Mouse (Mus musculus): ENCODE data around the gene Ntrk2.
A peak's percentile ranks its signal among the peaks of the same experiment; 100 is the strongest.

The Ntrk2 gene

DNA sequence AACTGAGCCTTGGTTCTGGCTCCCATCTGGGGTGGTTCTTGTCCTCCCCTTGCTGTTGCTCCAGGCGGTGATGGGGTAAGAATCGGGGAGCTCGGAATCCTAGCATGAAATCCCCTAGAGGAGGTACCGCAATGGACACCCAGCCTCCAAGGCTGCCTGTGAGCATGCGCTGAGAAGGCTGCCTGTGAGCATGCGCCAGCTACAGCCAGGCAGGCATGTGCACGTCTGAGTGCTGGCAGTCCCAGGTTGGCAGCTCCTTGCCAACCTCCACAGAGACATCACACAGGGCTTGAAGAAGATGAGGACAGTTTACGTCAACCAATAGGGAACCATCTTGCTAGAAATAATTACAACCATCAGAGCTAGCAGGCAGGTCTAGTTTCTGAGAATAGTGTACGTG is 37.5 kb downstream of the Ntrk2 start:
- peak; percentile 23 for DNase-seq (ENCODE audit: low spot score)

DNA sequence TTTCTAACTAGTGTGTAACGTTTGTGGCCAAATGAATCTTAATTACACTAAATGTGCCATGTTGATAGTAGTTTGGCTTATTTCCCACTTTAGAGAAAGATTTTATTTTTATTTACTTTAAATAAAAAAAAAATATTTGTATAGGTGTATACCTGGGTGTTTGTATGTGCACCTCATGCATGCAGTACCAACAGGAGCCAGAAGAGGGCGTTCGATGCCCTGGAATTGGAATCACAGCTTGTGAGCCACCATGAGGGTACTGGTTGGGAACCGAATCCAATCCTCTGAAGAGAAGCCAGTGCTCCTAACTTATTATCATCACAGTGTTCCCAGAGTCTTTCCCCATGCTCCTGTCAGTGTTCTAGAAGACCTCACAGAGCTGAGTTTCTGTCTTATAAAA is 42.2 kb downstream of the Ntrk2 start:
- peak; percentile 30 for DNase-seq (ENCODE audit: low spot score)

DNA sequence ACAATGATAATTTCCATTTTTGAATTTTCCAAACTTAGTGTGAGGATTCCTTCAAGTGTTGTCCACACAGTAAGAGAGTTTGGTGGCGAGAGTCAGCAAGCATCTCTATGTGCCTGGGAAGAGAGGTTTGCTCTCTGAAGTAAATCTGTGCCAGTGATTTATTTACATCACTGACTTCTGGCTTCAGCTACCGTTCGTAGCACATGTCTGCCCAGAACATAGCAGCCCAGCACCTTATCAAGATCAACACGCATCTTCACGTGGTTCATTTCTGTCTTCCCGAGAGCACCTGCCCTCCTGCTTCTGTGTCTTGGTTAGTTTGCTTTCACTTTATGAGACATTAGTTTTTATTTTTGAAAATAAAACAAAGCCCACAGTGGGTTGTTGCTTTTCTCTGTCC is 47.3 kb downstream of the Ntrk2 start:
- no peak for DNase-seq (ENCODE audit: low spot score)

DNA sequence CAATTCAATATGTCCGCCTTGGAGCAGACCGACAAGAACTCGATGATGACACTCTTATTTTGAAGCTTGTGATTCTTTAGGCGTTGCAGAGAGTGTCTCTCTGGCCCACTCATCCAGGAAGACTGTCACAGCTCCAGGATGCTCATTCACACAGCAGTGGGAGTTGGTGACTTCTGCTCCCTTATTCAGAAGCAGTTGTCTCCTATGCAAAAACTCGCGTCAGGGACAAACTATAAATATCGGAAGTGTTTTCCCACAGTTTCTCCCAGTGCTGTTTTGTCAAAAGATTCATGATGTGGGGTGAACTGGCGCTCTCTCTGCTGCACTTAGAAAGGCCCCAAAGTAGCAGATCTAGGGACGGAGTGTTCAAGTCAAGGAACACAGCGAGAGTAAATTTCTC is 59.9 kb downstream of the Ntrk2 start:
- DNase-seq (ENCODE audit: low spot score): no peak

DNA sequence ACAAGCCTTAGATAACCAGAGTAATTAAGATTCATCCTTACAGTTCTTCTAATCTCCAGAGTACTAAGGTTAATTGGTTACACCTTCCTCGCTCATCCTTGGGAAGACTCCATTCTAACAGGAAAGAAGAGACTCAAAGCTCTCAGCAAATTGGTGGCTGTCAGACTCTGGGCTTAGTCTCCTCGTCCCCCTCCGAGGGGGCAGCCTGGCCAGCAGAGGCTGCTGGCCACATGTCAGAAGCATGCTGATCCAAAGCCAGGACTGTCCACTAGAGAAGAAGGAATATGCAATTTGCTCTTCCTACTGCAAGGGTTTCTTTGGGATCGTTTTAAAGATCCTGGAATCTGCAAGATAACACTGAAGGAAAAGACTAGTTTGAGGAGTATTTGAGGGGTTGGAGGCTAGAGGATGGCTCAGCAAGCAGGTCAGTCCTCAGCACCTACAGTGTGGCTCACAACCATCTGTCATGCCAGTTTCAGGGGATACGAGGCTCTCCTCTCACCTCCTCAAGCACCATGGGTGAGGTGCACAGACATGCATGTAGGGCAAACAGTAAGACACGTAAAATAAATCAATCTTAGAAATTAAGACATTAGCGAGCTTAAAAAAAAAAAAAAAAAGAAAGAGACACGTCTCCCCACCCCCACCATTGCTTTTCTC is 60.5 kb downstream of the Ntrk2 start:
- DNase-seq (ENCODE audit: low spot score): no peak

DNA sequence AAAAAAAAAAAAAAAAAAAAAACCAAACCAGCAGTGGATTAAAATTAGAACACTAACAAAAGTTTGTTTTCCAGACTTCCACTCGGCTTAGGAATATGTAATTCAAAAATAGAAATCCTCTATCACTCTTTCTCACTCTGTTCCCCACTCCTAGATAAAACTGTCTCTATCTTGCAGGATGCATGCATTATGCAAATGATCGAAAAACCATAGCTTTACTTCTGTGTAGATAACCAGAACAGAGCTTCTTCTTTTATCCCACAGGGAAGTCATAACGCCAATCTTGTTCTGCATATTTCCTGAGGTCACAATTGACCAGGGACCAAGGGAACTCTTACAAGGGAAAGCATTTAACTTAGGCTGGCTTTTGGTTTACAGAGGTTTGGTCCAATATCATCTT is 76.1 kb downstream of the Ntrk2 start:
- no peak for DNase-seq (ENCODE audit: low spot score)

DNA sequence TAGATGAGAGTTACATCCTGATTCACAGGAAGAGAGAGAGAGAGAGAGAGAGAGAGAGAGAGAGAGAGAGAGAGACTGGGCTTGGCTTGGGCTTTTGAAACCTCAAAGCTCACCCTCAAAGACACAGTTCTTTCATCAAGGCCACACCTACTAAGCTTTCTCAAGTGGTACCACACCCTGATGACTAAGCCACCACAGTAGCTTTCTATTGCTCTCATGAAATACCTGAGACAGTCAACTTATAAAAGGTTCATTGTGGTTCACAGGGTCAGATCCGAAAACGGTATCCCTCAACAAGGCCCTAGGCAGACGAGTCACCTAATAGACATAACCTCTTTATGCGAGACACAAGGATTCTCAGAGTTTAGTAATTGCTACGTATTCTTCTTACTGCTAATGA is 76.5 kb downstream of the Ntrk2 start:
- no peak for DNase-seq (ENCODE audit: low spot score)

DNA sequence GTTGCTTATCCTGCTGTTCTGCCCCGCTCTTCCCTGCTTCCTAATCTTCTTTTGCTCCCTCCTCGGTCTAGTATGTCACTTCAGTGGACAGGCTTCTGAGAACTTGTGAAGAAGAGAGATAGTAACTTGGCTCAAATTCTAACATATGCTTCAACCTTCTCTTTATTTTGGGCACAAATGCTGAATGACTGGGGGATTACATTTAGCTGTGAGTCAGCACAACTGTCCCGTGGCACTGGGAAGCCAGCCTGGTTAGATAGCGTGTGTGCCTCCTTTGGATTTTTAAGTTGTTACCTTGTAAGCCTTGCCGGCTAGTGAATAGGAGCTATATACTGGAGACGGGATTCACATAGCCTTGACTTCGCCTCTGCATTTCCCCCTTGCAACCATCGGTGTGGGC is 79.7 kb downstream of the Ntrk2 start:
- no peak for DNase-seq (ENCODE audit: low spot score)

DNA sequence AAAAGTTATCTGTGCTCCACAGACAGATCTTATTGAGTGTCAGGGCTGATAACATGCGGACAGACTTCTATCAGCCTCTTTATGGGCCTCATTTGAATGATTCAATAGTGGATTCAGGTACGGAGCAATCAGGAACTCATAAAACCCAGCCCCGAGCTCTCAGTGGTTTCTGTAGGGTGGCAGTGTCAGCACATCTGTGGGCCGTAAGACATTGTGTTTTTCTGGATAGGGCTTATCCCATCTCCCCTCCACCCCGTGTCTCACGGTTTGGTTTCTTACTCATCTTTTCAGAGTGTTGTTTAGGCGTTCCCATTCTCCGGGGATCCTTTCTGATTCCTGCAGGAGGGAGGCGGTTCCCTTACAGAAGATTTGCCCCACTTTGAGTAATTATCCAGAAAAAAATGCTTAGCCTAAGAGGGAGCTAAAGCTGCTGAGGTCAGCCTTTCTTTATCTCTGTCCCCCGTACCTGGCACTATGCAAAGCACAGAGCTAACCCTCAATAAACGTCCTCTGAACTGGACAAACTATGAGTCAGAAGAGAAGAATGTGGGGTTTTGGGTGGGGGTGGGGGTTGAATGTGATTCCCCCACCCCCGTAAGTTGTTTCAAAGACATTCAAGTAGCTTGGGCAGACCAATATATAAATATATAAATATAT is 90.0 kb downstream of the Ntrk2 start:
- no peak for DNase-seq (ENCODE audit: low spot score)

DNA sequence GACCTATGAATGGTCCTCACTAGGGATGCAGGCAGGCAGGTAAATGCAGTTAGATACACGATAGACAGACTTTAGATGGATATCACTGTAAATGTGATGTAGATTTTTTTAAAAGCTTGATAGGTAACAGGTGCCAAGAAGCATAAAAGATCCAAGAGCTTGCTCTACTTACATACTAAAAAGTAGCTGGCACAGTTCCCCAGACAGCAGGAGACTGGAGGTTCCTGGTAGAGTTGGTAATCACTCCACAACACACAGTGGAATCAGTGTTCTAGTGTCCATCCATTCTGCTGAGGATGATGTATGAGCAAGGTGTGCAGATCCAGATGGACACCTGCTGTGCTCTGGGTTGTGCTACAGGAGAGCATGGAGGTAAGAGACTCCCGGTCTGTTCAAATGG is 93.0 kb downstream of the Ntrk2 start:
- no peak for DNase-seq (ENCODE audit: low spot score)

DNA sequence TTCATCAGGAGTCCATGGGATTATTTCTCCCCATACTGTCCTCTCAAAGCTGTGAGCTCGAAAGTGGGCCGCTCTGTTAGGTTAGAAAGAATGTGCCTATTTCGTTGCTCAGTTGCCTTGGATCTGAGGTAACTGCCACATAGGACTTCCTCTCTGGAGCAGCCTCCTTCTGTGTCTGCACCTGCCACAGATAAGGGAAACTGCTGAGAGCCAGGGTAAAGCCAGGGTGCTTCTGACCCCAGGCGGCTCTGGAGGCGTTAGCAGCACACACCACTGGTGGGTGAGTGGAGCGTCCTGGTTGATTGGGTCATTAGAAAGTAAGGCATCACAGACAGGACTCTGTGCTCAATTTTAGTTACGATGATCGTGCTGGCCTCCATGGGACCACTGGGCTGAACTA is 95.9 kb downstream of the Ntrk2 start:
- DNase-seq (ENCODE audit: low spot score): no peak

DNA sequence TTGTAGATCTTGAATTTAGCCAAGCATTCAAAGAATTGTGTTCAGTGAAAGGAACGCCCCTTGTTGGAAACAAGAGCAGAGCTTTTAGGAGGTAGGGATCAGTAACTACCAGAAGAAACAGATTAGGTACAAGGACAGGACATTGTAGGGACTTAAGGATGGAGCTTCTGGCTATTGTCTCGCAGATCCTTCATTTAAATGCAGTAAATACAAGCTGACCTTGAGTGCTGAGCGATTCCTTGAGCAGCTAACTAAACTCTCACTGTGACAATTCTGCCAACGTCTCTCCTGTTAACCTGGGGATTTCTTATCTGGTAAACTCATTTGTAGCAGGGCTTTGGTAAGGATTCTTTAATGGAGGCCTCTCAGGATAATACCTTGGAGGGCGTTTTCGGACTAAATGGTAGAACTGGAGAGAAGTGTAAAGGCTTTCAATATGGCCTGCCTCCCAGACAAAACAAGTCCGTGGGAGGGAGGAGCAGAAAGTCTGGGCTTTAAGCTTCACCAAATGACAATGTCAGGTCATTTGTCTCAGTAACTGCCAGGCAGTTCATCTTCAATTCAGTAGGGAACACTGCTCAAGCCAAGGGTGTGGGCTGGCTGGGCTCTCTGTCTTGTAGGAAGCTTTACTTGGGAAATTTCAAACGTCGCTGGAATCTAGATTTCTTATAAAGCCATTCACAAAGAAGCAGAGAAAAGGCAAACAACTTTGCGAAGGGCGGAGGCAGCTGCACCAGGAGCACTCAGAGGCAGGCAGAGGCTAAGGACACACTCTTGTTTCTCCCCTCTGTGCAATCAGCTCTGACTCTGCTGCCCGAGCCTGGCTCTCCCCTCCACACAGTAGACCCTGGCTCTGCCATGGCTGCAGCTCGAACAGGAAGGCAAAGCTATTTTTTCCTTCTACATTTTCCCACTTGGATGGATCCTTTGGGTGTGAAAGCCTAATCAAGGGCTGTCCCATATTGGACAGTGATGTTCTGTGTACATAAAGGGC is 98.7 kb downstream of the Ntrk2 start:
- DNase-seq (ENCODE audit: low spot score): no peak

DNA sequence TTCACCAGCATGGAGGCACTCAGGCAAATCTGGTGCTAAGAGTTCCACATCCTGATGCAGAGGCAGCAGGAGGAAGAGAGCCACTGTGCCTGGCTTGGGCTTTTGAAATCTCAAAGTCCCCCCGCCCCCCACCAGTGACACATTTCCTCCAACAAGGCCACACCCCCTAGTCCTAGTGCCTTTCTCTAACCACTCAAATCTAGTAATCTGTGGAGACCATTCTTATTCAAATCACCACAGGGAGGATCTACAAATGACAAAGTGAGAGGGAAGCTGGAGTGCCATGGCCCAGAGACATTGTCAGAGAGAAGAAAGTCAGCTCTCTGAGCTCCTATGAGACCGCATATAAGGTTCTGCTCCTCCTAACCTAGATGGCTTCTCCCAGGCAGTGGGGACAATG is 105.6 kb downstream of the Ntrk2 start:
- DNase-seq (ENCODE audit: low spot score): no peak

DNA sequence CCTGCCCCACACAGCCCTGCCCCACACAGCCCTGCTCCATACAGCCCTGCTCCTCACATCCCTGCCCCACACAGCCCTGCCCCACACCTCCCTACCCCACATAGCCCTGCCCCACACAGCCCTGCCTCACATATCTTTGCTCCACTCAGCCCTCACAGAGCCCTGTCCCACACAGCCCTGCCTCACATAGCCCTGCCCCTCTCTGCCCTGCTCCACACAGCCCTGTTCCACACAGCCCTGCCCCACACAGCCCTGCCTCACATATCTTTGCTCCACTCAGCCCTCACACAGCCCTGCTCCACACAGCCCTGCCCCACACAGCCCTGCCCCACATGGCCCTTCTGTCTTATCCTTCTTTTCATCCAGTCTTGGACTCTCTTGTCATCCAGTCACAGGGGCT is 106.2 kb downstream of the Ntrk2 start:
- DNase-seq (ENCODE audit: low spot score): no peak

DNA sequence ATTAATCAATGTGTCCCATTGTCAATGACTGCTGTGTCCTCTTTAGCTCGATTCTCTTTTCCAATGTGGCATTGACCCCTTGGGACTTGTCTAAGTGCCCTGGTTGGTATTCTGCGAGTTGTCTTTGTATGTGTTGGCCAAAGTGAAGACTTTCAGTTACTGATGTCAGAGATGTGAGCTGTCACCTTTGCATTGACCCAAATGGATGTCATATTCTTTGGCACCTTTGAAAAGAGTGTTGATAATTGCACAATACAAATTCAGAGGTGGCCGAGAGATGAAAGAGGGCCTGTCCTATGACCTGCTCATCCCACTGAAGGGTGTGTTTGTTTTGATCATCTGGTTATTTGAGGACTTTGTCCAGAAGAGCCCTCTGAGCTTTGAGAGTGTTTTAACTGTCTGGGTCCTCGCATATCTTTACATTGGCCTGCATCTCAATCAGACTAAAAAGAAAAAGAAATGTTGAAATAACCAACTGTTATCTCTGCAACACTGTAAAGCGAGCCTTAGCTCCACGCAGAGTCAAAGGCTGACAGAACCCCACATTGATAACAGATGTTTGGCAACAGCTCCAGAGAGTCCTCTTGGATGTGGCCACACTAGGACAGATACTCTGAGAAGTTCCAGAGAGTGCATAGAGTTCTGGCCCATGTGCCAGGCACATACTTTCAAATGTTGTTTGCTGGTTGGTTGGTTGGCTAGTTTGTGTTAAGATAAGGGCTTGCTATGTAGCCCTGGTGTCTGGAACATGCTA is 107.9 kb downstream of the Ntrk2 start:
- no peak for DNase-seq (ENCODE audit: low spot score)

DNA sequence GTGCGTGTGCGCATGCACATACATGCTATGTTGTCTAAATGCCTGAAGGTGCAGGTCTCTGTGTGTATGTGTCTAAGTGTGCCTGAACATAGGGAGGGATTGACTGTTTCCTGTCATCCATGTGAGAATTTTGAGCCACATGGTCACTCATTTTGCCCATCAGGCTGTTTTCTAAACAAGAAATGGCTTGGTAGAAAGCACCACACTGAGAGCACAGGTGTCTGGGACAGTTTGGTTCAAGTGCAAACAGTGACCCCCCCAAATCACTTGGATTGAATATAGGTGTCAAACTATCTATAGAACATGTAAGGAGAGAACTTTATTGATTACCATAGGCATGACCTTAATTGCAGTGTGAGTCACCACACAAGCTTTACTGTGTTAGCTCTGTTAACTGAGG is 110.0 kb downstream of the Ntrk2 start:
- no peak for DNase-seq (ENCODE audit: low spot score)

DNA sequence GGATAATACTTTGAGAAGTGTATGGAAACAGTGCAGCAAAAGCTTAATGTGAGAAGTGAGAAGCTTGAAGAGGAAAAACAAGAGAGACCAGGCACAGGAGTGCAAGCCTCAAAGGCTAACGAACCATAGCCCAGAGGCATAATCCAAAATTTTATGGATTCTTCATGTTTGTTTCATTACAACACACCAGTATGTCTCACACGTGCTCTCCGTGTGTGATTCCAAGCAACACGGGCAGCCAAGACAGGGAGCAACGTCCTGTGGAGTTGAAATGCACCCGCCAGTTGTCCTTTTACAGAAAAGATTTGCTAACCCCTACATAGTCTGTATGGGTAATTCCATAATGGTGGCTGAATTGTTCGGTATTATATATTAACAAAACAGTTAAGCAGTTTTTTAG is 113.9 kb downstream of the Ntrk2 start:
- DNase-seq (ENCODE audit: low spot score): no peak

DNA sequence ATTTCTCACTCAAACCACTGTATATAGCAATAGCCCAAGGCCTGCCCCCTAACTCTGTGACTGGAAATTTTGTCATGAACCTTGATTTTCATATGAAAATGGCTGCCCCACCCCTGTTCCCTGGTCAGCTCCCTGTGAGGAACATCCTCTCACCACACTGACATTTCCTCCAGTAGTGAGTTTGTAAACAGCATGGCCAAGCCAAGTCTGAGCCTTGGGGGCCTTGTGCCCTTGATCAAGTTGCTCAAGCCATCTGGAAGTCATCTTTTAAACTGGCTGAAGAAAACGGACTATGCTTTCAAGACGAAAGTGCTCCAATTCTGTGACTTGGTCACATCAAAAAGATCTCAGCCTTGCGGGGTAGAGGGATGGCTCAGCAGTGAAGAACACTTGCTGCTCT is 114.9 kb downstream of the Ntrk2 start:
- no peak for DNase-seq (ENCODE audit: low spot score)

DNA sequence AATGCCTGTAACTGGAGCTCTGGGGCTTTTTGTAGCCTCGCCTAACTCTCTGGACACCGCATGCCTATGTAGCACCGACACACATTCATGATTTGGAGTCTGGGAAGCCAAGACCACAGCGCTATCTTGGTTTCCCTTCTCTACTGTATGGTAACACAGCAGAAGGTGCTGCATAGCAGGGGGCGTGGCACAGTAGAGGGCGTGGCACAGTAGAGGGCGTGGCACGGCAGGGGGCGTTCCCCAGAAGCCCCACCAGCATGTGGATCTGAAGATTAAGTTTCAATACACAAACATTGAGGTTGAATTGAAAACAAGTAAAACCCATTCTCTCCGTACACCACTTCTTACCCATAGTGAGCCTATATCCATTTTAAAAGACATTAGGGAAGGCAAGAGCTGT is 115.3 kb downstream of the Ntrk2 start:
- no peak for DNase-seq (ENCODE audit: low spot score)

DNA sequence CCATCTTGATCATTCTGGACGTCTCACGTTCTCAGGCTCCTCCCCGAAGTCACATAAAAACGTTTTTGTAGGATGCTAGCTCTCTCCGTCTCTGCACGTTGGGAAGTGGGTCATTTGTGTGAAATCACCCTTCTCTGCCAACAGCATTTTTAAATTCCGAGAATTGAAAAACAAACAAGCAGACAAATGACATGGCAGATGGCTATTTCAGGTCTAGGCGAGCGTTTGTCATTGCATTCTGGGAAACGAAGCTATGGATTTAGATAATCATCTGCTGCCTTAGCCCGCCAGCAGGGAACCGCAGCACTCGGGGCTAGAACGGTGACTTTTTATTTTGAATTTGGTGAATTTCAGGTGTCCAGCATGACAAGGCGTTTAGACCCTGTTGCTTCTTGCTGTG is 115.8 kb downstream of the Ntrk2 start:
- DNase-seq (ENCODE audit: low spot score): no peak

DNA sequence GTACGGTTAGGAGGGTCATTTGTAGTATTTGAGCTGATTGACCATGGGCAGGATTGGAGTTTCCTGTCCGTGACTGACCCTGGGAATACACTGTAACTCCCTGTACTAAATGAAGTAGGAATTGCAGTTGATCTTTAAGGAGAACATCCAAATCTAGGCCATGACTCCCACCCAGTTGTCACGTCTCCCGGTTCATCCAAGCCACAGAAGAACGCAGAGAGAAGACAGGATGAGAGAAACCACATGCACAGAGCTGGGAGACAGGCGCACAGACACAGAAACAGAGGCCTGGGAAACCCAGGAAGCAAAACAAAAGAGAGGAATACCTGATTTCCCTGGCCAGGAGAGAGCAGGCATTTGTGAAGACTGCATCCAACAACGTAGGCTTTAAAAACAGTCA is 117.1 kb downstream of the Ntrk2 start:
- DNase-seq (ENCODE audit: low spot score): no peak

DNA sequence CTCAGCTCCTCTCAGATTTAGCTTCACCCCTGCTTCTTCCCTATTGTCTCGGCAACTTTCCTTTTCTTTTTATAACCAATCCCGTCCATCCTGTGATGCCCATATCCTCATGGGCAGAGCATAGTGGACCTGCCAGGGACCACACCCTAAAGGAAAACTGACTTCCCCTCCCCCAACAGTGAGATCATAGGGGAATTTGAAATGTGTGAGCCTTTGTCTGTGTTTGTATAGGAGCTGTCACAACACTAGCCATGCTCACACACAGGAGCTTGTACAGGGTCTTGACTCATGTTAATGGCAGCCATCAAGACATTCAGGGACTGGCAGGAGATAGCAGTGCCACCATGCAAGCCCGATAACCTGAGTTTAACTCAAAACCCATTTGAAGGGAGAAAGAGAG is 118.1 kb downstream of the Ntrk2 start:
- no peak for DNase-seq (ENCODE audit: low spot score)

Data from testis, postnatal 14 days (tissue).